Mouse (Mus musculus) testis, adult 2 months (tissue): ENCODE results near the gene H2-T24. TPM values are rescaled to one million over a fixed set of nuclear protein-coding genes. Genes with fewer than 3 reads are reported as not detected.

Source experiments
- H3K27ac ChIP-seq: fragments of 200-500 bp; 2 replicates; pipeline ENCODE4 v1.5.1; 2012; ENCODE audit warnings: low read depth, low read length; ENCODE audit not compliant: control insufficient read depth, insufficient read depth
- H3K27me3 ChIP-seq: fragments of 200-500 bp; 2 replicates; pipeline ENCODE4 v1.6.1; 2012; ENCODE audit warnings: mild to moderate bottlenecking, low read length, moderate library complexity; ENCODE audit not compliant: control insufficient read depth, insufficient read depth
- H3K36me3 ChIP-seq: fragments of 200-500 bp; 2 replicates; pipeline ENCODE4 v1.6.1; 2012; ENCODE audit warnings: mild to moderate bottlenecking, low read length; ENCODE audit not compliant: control insufficient read depth, insufficient read depth
- H3K4me1 ChIP-seq: fragments of 200-500 bp; 2 replicates; pipeline ENCODE4 v1.6.1; 2012; ENCODE audit warnings: low read length; ENCODE audit not compliant: control insufficient read depth, insufficient read depth
- H3K4me3 ChIP-seq: fragments of 200-500 bp; 2 replicates; pipeline ENCODE4 v1.5.1; 2012; ENCODE audit warnings: low read depth, mild to moderate bottlenecking, low read length, moderate library complexity, mixed read lengths; ENCODE audit not compliant: control insufficient read depth
- CTCF ChIP-seq: fragments of 200-500 bp; IDR thresholded peaks from 2 replicates; pipeline ENCODE4 v1.5.1; 2012; ENCODE audit warnings: low read depth, mild to moderate bottlenecking, inconsistent platforms, low read length, moderate library complexity; ENCODE audit not compliant: control insufficient read depth, insufficient read depth, insufficient replicate concordance
- POLR2A ChIP-seq: fragments of 200-500 bp; IDR thresholded peaks from 2 replicates; pipeline ENCODE4 v1.6.1; 2012; ENCODE audit warnings: low read depth, mild to moderate bottlenecking, inconsistent platforms, low read length, moderate library complexity; ENCODE audit not compliant: control insufficient read depth
- polyA plus RNA-seq: library from polyadenylated mRNA; depleted of rRNA; stranded (reverse); fragments of >200 nt; gene quantifications from 2 replicates; pipeline ENCODE4 v1.2.3, GENCODE M21; 2012

H2-T24 gene
- polyA plus RNA-seq, 1 experiment, result 0.07 TPM

DNA sequence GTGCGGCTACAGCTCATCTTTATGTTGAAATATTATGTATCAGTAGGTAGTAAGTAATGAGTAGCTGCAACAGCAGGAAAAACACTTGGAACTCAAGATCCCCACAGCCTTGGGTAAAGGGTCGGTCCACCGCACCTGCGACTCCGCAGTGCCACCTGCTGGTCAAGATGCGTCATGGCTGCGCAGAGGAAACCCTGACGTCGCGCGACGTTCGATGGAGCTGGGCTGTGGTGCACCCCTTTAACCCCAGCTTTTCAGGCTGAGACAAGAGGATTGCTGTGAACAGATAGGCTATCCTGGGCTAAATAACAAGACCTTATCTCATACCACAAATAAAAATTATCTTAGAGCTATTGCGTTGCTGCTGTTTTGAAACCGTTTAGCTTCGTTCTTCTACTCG lies 26.7 kb downstream of the H2-T24 start:
- TF ChIP-seq POLR2A (no peak), CTCF (peak; percentile 100)
- no peaks in the 10 kb centered on the region for H3K27me3 ChIP-seq
- H3K36me3 ChIP-seq, result no peaks in the 10 kb centered on the region
- no peaks in the 10 kb centered on the region; the same call in none of the 2 replicates for H3K4me1 ChIP-seq
- H3K27ac ChIP-seq, result no peak overlapping the region
- H3K4me3 ChIP-seq, result peak overlapping the region; percentile 19; the same call in 1 of the 2 replicates

DNA sequence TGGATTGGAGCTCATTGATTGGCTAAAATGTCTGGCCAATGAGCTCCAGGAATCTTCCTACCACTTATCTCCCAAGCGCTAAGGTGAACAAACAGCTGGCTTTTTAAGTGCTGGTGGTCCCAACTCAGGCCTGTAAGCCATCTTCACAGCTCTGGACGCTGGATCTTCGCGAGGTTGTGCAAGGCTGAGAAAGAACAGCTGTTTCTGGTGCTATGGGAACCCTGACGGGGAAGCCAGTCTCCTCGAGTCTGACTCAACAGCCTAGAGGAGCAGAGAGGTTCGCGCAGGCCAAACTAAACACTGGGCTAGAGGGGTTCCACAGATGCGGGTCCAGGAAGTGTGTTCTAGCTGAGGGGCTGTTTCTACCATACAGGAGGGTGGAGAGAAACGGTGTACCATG lies 28.6 kb downstream of the H2-T24 start:
- Histone ChIP-seq H3K27me3 (no peaks in the 10 kb centered on the region), H3K36me3 (peaks cover 2% of the 10 kb centered on the region; the same call in 1 of the 2 replicates), H3K27ac (no peak overlapping the region), H3K4me1 (no peaks in the 10 kb centered on the region), H3K4me3 (no peak overlapping the region)
- TF ChIP-seq POLR2A, result no peak
- no peak for TF ChIP-seq CTCF

GRCm38 (mm10) chr17:35981776-35982175 lies 38.6 kb downstream of the H2-T24 start:
- TF ChIP-seq CTCF (no peak), POLR2A (no peak)
- Histone ChIP-seq H3K27ac (no peak overlapping the region), H3K27me3 (no peaks in the 10 kb centered on the region), H3K4me3 (no peak overlapping the region), H3K4me1 (peaks cover 8% of the 10 kb centered on the region), H3K36me3 (peaks cover 14% of the 10 kb centered on the region)

GRCm38 (mm10) chr17:35980363-35980754 lies 40.0 kb downstream of the H2-T24 start:
- peaks cover 8% of the 10 kb centered on the region for H3K4me1 ChIP-seq
- TF ChIP-seq CTCF (no peak), POLR2A (no peak; the same call in 1 of the 2 replicates)
- peak overlapping the region; percentile 95 for H3K4me3 ChIP-seq
- H3K36me3 ChIP-seq, result peaks cover 14% of the 10 kb centered on the region
- peak overlapping the region; percentile 90 for H3K27ac ChIP-seq
- H3K27me3 ChIP-seq, result no peaks in the 10 kb centered on the region

DNA sequence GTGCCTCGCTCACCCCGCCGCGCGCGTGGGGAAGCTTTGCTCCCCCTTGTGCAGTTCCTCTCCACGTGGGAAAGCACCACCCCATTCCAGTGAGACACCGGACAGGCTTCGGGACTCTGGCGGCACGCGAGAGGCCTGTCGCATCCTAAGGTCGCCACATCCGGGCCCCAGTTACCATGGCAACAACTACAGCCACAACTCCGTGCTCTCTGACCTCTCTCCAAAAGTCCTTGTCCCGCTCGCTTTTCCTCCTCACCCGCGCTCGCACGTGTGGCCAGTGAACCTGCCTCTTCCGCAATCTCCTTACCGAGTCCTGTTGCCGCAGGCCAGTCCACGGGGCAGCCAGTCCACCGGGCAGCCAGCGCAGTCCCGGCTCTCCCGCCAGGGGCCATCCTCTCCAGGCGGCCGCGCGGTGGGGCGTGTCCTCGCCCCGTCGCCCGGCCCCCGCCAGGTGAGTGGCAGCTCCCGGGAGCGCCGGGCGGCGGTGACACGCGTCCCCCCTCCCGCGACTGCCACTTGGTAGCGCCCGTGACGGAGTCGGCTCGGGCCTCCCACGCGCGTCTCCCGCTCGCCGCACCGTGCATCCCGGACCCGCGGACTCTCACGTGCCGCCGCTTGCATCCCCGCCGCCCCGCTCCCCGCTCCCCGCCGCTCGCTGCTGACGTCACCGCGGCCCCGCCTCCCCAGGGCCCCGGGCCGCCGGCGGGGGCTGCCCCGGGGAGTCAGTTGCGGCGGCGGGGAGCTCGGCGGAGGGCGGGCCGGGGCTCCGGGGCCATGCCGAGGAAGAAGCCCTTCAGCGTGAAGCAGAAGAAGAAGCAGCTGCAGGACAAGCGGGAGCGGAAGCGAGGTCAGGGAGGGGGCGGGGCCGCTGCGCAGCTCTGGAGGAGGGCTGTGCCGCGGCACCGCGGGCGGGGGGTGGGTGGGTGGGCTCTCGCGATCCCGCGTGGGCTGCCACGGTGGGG lies 40.7 kb downstream of the H2-T24 start, which contains the start of the genes Gnl1 and Prr3:
Gene Gnl1 (plus strand): TSS at position 451 of the 962 bp plus-strand sequence.
Gene Prr3 (minus strand): TSS at position 836 of the 962 bp plus-strand sequence.
- H3K36me3 ChIP-seq, result peaks cover 11% of the 10 kb centered on the region
- H3K27ac ChIP-seq, result peak within 1 kb of the TSS; percentile 92
- 0 out of 2 replicates have a peak, but pooled peaks have one; percentile 6 for TF ChIP-seq CTCF
- TF ChIP-seq POLR2A, result peak; percentile 20
- H3K4me3 ChIP-seq, result peak within 1 kb of the TSS; percentile 95
- H3K4me1 ChIP-seq, result peaks cover 8% of the 10 kb centered on the region
- H3K27me3 ChIP-seq, result no peaks in the 10 kb centered on the region

DNA sequence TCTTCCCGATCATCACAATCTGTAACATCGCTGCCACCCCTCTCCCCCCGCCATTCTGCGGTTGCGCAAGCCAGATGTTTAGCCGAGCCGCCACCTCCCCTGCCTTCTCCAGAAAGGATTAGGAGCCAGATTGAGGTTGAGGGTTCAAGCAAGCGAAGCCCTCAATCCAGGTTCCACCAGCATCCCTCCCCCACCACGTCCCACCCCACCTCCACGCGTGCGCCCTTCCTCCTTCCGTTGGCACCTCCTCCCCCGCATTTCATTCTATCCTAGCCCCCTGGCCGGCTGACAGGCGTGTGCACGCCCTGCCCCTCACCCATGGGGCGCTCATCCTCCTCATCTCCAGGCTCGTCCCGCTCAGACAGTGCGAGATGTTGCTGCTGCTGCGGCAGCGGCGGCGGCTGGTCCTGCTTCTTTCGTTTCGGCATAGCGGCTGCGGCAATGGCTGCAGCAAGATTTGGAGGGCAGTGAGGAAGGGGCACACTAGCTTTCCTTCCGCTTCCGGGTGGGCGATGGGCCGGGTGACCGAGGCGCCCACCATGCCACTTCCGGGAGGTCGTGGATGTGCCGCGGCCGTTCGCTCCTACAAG lies 41.5 kb downstream of the H2-T24 start:
- Histone ChIP-seq H3K4me1 (peaks cover 8% of the 10 kb centered on the region), H3K27me3 (no peaks in the 10 kb centered on the region), H3K4me3 (peak overlapping the region; percentile 95), H3K36me3 (peaks cover 11% of the 10 kb centered on the region), H3K27ac (peak overlapping the region; percentile 92)
- TF ChIP-seq CTCF, result no peak
- TF ChIP-seq POLR2A, result peak; percentile 39; the same call in 1 of the 2 replicates

GRCm38 (mm10) chr17:35972131-35972530 lies 48.2 kb downstream of the H2-T24 start:
- Histone ChIP-seq H3K4me3 (no peak overlapping the region), H3K4me1 (no peaks in the 10 kb centered on the region; the same call in none of the 2 replicates), H3K27ac (no peak overlapping the region), H3K36me3 (no peaks in the 10 kb centered on the region; the same call in 1 of the 2 replicates), H3K27me3 (no peaks in the 10 kb centered on the region)
- no peak for TF ChIP-seq POLR2A
- no peak for TF ChIP-seq CTCF
